Mouse (Mus musculus) heart, postnatal 0 days (tissue): ENCODE data around the gene Ctdspl.

Experiments
- CTCF ChIP-seq: IDR thresholded peaks from 2 replicates; pipeline ENCODE4 v1.5.1; 2016; ENCODE audit warnings: antibody characterized with exemption, control low read depth, low read depth
- EP300 ChIP-seq: IDR thresholded peaks from 2 replicates; pipeline ENCODE4 v1.6.1; 2016; ENCODE audit warnings: antibody characterized with exemption, low read depth

DNA sequence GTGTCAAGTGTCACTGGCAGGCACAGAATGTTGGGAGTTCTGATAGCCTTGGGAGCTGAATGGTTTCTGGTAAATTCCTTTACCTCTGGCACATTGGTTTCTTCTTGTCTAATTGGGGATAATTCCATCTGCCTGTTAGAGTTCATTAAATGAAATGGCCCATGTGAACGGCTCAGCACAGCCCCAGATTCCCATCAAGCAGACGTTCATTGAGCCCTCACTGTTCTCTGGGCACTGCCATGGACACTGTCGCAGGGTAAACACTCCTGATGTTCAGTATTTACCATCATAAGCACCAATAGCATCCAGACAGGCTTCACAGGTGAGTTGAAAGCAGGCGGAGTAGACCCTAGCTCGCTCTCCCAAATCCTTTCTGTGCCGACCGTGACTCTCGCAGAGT, 107.8 kb downstream of the Ctdspl start:
- TF ChIP-seq CTCF (no peak), EP300 (no peak)
